Mouse (Mus musculus) brown adipose tissue, adult 24 weeks (tissue): ENCODE data around the gene Psme4. TPM values are rescaled to one million over a fixed set of nuclear protein-coding genes. Genes with fewer than 3 reads are reported as not detected.

Experiments
- H3K27ac ChIP-seq: fragments of 200-500 bp; replicated peaks from 2 replicates; pipeline ENCODE4 v1.5.1; 2012; ENCODE audit warnings: low read depth, mild to moderate bottlenecking, low read length
- H3K4me1 ChIP-seq: fragments of 200-500 bp; 2 replicates; pipeline ENCODE4 v1.6.1; 2012; ENCODE audit warnings: low read length, mixed read lengths; ENCODE audit not compliant: control insufficient read depth, insufficient read depth, insufficient read length
- H3K4me3 ChIP-seq: fragments of 200-500 bp; 2 replicates; pipeline ENCODE4 v1.5.1; 2012; ENCODE audit warnings: low read depth, mild to moderate bottlenecking, low read length, moderate library complexity; ENCODE audit not compliant: insufficient read depth
- polyA plus RNA-seq: library from polyadenylated mRNA; stranded (reverse); fragments of >200 nt; gene quantifications from 2 replicates; pipeline ENCODE4 v1.2.4, GENCODE M21; 2012; ENCODE audit not compliant: missing spikeins, insufficient read depth, insufficient read length

Psme4 gene
- polyA plus RNA-seq, 1 experiment = 45.7 TPM

- Histone ChIP-seq H3K4me1 (no peaks in the 10 kb centered on the region), H3K4me3 (no peak overlapping the region)
These were observed 67.3 kb downstream of the Psme4 start for GRCm38 (mm10) chr11:30838793-30839192.

GRCm38 (mm10) chr11:30844355-30844754, 72.8 kb downstream of the Psme4 start:
- Histone ChIP-seq H3K4me1 (no peaks in the 10 kb centered on the region), H3K27ac (no peak overlapping the region), H3K4me3 (no peak overlapping the region)

More at GRCm38 (mm10) chr11:30838793-30839192, 67.3 kb downstream of the Psme4 start:
- H3K27ac ChIP-seq = no peak overlapping the region

- H3K27ac ChIP-seq = no peak overlapping the region
- H3K4me1 ChIP-seq = no peaks in the 10 kb centered on the region
- H3K4me3 ChIP-seq = no peak overlapping the region
These were observed 100.9 kb downstream of the Psme4 start for GRCm38 (mm10) chr11:30872425-30872824.

- H3K4me1 ChIP-seq = no peaks in the 10 kb centered on the region
- no peak within 1 kb of the TSS for H3K27ac ChIP-seq
- peak within 1 kb of the TSS; percentile 48 for H3K4me3 ChIP-seq
These were observed 113.8 kb downstream of the Psme4 start, which contains the start of the genes Gpr75 and Asb3 for GRCm38 (mm10) chr11:30885171-30885871. TSS of gene Gpr75 (plus strand) at chr11:30885358. TSS of gene Asb3 (plus strand) at chr11:30885416.

GRCm38 (mm10) chr11:30888153-30888552, 116.6 kb downstream of the Psme4 start:
- Histone ChIP-seq H3K4me3 (no peak overlapping the region), H3K4me1 (no peaks in the 10 kb centered on the region), H3K27ac (no peak overlapping the region)

GRCm38 (mm10) chr11:30896201-30896600, 124.7 kb downstream of the Psme4 start:
- H3K4me1 ChIP-seq = no peaks in the 10 kb centered on the region
- no peak overlapping the region for H3K27ac ChIP-seq

GRCm38 (mm10) chr11:30899312-30899711, 127.8 kb downstream of the Psme4 start:
- Histone ChIP-seq H3K27ac (no peak overlapping the region), H3K4me1 (no peaks in the 10 kb centered on the region), H3K4me3 (no peak overlapping the region)

More at GRCm38 (mm10) chr11:30896201-30896600, 124.7 kb downstream of the Psme4 start:
- no peak overlapping the region for H3K4me3 ChIP-seq

GRCm38 (mm10) chr11:30912311-30912710, 140.8 kb downstream of the Psme4 start:
- H3K4me3 ChIP-seq = no peak overlapping the region
- no peaks in the 10 kb centered on the region for H3K4me1 ChIP-seq
- no peak overlapping the region for H3K27ac ChIP-seq

GRCm38 (mm10) chr11:30920641-30921040, 149.1 kb downstream of the Psme4 start:
- Histone ChIP-seq H3K27ac (no peak overlapping the region), H3K4me3 (no peak overlapping the region), H3K4me1 (no peaks in the 10 kb centered on the region)

GRCm38 (mm10) chr11:30923283-30923682, 151.8 kb downstream of the Psme4 start:
- H3K4me3 ChIP-seq = no peak overlapping the region
- no peaks in the 10 kb centered on the region for H3K4me1 ChIP-seq
- no peak overlapping the region for H3K27ac ChIP-seq

- H3K27ac ChIP-seq = no peak overlapping the region
- H3K4me1 ChIP-seq = no peaks in the 10 kb centered on the region
- no peak overlapping the region for H3K4me3 ChIP-seq
These were observed 156.6 kb downstream of the Psme4 start for GRCm38 (mm10) chr11:30928079-30928478.

- Histone ChIP-seq H3K4me1 (no peaks in the 10 kb centered on the region), H3K4me3 (no peak overlapping the region), H3K27ac (no peak overlapping the region)
These were observed 157.0 kb downstream of the Psme4 start for GRCm38 (mm10) chr11:30928498-30928897.

Other genes starting within 250 kb of the Psme4 start
- gene Acyp2, start 122.1 kb upstream of the Psme4 start, polyA plus RNA-seq = 307 and 372 TPM in 2 replicates
- gene Gpr75, start 113.6 kb downstream of the Psme4 start, polyA plus RNA-seq = not detected in 2 replicates
- gene Asb3, start 113.7 kb downstream of the Psme4 start, polyA plus RNA-seq = 4.3 and 6.0 TPM in 2 replicates
- 44.2 and 48.6 TPM in 2 replicates for gene Erlec1, start 182.6 kb downstream of the Psme4 start, polyA plus RNA-seq
- 19.1 and 25.0 TPM in 2 replicates for gene Chac2, start 214.6 kb downstream of the Psme4 start, polyA plus RNA-seq